Mouse (Mus musculus) bone marrow macrophage, adult 2 months (primary cell): ENCODE measurements around the gene Osbpl11.
"Not testable (repeated sequence)": the region's sequence is repeated elsewhere in the genome, so short reads cannot be mapped to it uniquely, and the experiment has no call there.

Experiments used
- CTCF ChIP-seq: IDR thresholded peaks from 2 replicates; pipeline ENCODE4 v1.5.1; 2012; ENCODE audit warnings: low read depth, mild to moderate bottlenecking, low read length, moderate library complexity
- POLR2A ChIP-seq: IDR thresholded peaks from 2 replicates; pipeline ENCODE4 v1.6.1; 2012; ENCODE audit warnings: mild to moderate bottlenecking, low read depth, low read length, borderline replicate concordance

GRCm38 (mm10) chr16:33176831-33177230 lies 8.0 kb upstream of the Osbpl11 start:
- TF ChIP-seq POLR2A, CTCF: not testable (repeated sequence)
